Mouse (Mus musculus) ovary, postnatal 14 days (tissue): ENCODE data around the gene Baz2b.

Experiments used
- DNase-seq: peaks from one replicate; pipeline ENCODE4 v3.0.0; 2022; ENCODE audit warnings: low spot score

Gene Baz2b

DNA sequence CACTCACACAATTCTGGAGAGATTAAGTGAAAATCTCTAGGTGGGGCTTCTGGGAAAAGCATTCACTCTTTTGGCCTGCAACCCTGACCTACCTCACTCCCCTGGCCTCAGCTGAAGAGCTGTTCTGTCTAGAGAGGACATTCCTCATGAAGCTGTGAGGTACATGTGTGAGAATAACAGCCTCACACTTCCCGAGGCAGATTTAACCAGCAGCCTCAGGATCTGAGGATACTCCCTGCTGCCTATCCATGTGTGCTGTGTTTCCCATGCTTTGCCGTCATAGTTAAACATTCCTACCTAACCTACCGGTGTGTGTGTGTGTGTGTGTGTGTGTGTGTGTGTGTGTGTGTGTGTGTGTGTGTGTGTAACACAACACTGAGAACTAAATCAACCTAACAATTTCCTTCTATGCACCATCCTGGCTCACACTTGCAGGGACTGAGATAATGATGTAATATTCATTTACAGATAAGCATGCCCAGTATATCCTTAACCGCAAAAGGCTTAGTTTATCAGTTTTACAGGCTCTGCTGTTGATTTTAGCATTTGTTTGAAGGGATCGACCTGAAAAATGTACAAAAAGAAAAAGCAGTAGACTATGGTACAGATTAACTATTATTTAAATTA is 206.5 kb downstream of the Baz2b start:
- DNase-seq, result no peak

DNA sequence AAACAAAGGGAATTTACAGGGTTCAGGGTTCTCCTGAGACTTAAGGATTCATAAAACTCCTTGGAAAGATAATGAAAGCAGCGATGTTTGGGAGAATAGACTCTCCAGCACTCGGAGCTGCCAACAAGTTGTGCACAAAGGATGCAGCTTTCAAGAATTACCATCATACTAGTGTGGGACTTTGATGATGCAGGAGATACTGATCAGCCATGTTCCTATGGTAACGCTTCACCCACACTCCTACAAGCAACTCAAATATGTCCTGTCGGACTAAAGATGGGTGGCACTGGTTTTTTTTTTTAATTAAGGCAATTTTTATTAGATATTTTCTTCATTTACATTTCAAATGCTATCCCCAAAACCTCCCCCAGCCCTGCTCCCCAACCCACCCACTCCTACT is 209.4 kb downstream of the Baz2b start:
- no peak for DNase-seq

DNA sequence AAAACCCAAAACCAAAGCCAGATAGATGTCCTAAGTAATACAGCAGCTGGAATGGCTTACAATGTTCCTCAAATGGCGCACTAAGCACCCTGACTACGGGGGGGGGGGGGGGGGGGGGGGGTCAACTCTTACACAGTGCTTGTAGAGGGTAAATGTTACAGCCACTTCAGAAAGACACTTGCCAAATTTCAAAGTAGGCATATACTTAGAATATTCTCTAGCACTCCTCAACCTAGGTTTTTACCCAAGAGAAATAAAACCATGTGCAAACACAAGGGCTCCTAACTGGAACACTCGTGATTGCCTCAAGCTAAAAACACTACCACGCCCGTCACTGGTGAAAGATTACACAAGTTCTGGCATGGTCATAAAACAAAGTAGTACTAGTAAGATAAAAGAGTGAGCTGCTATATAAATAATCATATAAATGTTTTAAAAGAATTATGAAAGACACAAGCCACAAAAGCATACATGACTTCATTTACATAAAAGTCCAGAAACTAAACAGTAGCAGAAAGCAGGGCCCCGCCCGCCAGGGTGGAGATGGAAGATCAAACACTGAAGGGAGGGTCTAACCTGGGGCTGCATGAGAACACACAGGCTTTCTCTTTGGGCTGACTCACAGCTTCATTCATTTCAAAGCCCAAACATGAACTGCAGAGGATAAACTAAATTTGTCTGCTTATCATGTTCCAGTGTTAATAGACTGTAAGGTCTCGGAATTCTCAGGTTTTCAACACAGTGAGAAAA is 212.0 kb downstream of the Baz2b start:
- DNase-seq, result no peak

DNA sequence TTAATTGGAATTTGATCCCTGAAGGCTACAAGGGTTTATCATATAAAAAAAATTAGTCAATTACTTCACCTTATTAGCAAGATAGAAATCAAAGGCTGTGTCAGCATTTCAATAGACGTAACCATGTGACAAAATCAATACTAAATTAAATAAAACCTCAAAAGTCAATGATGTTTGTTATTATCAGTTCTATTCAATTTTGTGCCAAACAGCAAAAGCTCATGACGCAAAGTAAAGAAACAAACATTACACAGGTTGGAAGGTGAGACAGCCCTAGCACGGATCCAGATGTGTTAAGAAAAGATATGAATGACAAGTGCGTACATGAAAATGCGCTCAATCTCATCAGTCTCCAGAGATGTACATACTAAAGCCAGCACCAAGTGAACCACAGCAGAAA is 212.7 kb downstream of the Baz2b start:
- no peak for DNase-seq

DNA sequence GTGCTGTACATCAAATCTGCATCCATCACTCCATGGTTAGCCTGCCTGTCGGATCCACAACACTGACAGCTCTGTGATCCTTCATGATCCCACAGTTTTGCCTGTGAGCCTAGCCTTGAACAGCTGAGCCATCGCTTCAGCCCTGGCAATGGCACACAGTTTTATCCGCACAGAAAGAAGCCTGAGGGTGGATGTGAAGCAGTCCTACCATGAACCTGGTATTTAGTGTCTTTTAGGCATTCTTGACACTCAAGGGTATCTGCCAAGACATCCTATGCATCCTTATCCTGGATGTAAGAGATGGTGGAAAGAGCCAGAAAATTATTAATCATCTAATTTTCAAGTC is 216.5 kb downstream of the Baz2b start:
- DNase-seq, result no peak

DNA sequence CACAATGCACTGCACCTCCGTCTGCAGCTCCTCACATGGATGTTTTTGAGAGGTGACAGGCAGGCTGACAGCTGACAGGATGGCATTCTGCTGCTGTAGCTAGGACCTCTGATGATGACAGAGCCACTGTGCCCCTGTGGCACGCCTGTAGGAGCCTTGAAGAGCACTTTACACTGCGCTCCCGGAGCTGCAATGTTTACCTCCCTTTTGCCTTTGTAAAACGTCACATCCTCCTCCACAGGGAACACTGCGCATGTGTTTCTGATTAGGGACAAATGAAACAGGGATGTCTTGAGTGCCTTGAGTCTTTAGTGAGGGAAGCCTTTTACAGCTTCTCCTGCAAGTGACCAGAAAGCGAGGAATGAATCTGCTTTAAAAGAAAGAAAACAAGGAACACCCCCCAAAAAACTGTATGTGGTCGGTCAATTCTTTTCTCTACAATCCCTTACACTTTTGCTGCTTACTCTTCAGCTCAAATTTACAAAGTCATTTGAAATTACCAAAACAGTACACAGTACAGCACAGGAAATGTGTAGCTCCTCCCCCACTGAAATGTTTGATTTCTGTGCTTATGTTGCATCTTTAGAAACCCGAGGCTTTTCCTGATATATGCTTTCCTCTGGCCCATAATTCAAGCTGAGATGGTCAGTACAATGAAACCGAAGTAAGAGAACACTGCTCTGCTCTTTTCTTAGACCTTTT is 217.0 kb downstream of the Baz2b start:
- no peak for DNase-seq

DNA sequence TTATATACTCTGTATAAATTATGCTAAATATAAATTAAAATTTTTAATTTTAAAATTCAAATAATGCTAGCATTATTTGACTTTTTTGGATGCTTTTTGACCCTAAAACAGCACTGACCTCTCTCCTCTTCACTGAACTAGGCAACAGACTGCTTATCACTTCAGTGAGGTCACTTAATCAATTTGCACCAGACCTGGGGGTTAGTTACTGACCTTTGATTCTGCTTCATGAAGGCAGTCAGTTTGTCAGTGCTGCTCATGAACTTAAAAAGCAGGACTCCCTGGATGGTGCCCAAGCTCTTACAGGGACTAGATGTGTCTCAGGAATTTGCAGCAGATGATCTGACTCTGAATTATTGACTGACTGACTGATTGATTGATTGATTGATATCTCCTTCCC is 217.9 kb downstream of the Baz2b start:
- DNase-seq, result no peak

DNA sequence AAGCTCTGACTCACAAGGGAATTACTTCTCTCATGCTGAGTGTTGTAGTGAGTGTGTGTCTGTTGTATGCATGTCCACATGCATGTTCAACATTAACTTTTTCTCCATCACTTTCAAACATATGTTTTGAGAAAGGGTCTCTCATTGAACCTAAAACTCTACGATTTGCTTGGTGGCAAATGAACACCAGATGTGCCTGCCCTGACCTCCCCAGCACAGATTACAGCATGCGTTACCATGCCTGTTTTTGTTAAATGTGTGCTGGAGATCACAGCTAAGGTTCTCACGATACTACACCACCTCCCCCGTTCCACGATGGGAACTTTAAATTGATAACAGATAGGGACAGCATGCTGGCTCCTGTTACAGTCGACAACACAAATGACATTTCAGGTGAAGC is 222.1 kb downstream of the Baz2b start:
- no peak for DNase-seq

DNA sequence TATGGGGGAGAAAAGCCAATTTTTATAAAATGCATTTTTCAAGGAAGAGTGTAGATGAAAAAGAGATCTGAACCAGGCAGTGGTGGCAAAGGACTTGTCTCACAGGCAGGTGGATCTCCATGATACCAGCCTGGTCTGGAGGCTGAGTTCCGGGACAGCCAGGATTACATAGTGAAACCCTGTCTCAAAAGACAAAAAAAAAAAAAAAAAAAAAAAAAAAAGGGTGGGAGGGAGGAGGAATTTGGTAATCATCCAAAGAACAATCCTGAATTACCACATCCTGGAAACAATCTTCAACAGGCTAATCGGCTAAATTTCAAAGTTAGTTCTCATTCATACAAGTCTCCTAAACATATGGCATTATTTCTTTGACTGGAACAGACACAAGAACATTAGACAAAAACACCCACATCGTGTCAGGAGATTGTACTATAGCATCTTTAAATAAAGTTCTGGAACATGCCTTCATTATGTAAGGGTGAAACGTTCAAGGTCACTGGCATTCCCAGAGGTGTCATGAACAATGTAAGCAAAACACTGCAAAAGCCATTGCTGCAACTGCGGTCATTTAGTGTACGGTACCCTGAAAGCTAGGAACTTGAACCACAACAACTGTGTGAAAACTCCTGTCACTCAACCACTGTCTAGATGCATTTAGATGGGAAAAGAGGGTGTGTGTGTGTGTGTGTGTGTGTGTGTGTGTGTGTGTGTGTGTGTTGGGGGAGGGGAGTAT is 230.0 kb downstream of the Baz2b start:
- DNase-seq, result no peak

DNA sequence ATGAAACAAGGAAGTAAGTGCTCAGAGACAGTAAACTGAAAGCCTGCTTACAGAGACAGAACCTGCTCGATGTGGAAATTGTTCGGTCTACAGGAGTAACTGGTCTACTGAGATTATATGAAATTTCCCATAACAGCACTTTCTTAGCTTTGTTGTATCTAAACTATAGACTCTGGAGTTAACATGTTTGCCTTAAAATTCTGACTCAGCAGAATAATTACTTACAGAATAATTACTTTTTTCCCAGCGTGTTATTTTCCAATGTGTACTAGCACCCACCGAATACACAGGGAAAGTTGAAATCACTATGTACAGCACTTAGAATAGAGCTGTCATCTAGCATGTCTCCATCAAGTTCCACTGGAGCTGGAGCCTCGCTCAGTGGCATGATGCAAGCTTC is 233.0 kb downstream of the Baz2b start:
- no peak for DNase-seq

DNA sequence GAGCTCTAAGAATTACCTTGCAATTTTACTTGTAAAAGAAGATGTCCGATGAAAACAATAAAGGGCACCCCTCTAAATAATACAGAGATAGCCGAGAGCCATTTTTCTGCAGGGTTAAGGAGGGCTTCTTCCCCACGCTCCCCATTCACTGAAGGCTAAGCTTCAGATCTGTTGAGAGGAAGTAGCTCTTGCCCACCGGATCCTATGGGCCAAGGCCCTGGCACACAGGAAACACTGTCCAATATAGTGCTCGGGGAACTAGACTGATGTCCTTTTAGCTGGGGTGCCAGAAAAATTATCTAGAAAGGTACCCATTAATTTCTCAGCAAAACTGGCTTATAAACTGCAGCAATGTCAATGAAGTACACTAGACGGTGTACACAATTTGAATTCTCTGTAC is 233.9 kb downstream of the Baz2b start:
- DNase-seq, result no peak

DNA sequence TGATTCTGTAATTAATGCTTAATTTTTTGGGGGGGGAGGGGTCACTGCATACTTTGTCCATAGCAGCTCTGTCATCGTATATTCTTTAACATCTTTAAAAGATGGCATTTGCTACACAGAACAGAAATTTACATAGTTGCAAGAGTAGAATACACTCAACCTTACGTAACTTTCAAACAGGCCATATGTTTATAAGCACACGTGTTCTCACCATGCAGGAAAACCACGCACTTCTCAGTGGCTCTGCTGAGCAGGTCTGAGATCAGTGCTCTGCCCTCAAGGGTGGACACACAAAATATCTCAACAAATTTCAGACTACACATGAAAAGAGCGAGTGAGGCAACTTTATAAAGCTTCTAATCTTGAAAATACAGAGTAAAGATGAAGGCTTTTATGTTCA is 235.7 kb downstream of the Baz2b start:
- DNase-seq, result no peak

DNA sequence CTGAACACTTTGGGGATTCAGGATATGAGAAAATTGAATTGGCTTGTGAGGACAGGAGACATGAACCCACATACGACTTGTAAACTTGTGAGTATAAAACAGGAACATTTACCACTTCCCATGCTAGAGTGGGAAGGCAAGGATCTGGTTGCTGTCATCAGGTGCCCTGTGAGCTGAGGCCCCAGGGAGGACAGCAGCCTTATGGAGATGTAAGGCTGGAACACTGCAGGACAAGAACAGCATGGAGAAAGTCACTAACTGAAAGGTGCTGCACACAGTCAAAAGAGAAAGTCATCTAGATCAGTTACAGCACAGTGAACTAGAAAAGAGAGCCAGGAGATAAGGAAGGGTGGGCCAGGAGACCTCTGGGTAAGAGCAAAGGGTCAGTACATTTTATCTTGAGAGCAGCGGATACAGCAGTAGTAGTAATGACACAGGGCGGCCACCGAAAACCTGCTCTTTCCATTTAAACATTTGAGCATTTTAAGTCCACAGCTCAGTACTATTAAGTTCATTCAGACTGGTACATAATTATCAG is 236.5 kb downstream of the Baz2b start:
- DNase-seq, result no peak

DNA sequence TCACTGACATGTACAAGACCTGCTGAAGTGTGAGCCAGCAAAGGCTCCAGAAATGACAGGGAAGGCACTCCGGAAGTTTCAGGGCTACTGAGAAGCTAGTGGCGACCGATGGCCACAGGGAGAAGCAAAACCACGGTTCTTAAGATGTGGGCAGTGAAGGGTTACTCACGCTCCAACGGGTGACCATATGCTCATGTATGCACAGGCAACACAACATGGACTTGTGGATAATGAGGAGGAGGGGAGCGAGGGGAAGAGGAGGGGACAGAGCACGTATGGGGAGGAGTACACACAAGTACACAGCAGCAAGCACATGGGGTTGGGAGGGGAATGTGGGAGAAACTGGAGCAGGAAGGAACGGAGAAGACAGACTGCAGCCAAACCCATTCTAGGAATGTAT is 239.1 kb downstream of the Baz2b start:
- DNase-seq, result no peak

DNA sequence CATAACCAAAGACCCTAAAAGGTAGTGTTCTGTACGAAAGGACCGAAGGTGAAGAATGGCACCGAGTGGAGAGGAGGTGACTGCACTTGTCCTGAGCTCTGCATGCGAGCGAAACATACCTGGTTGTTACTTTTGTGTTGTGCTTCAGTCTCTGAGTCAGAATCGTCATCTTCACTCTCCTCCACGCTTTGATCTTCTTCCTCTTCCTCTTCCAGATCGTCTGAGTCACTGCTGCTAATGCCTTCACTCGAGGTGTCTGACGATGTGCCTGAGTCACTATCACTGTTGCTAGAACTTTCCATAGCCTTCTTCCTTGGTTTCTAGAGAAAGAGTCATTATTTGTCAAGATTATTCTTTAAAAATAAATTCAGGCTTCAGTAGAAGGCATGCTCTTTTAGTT is 240.5 kb downstream of the Baz2b start:
- no peak for DNase-seq

DNA sequence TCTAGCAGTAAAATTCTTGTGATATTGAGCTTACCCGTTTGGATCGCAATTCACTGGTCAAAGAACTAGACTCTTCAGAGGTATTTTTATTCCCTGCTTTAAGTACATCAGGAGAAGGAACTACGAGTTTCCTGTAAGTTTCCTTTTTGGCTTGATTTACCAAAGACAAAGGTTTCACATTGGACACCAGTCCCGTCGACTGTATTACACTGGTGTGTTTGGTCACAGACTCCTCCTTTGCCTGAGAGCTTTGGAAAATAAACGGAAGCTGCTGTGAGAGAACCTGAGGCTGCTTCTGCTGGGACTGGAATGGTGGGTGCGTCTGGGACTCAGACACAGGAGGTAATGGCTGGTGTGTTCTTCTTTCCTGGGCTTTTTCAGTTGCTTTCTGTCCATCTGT is 241.0 kb downstream of the Baz2b start:
- no peak for DNase-seq

DNA sequence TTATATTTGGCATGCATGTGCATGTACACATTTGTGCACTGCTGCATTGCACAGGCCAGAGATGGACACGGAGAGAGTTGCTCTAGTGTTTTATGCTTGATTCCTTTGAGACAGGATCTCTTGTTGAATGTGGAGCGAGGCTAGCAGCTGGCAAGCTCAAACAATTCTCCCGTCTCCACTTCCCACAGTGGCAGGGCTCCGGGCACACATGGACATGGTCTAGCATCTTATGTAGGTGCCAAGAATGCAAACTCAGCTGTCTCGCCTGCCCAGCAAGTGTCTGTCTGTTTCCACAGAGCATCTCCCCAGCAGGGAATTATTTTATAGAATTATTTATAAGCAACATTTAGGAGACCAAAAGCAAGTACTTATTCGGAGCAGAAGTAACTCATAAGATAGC is 243.2 kb downstream of the Baz2b start:
- no peak for DNase-seq

DNA sequence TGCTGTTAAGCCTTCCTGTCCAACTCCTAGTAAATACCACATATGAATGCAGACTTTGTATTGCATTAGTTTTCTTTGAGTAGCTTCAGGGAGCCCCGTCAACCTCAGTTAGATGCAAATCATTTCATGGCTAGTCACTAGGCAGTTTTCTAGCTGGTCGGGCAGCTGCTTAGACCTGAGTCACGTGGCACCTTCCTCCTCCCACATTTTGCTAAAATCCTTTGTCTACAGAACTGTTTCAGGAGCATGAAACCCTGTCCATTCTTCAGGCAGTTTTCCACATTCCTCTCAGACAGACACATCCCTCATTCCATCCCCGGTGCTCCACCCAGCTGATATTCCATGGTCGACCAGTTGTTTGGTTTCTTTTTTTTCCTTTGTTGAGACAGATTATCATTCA is 246.6 kb downstream of the Baz2b start:
- DNase-seq, result no peak

DNA sequence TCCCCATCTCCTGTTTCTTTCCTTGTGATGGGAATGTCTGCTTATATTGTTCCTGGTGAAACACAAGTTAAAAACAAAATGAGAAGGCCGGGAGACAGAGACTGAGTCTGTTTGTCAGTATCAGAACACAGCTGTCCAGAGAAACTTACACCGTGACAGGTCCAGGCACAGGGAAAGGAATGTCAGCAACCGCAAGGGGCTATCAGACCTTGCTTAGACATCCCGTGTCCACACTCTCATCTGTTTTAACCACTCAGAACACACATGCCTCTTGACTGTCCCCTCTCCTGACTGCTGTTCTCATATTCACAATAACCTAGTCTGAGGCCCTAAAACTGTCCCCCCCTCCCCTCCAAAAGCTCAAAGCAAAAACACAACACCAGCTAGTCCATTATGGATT is 247.1 kb downstream of the Baz2b start:
- DNase-seq, result no peak

DNA sequence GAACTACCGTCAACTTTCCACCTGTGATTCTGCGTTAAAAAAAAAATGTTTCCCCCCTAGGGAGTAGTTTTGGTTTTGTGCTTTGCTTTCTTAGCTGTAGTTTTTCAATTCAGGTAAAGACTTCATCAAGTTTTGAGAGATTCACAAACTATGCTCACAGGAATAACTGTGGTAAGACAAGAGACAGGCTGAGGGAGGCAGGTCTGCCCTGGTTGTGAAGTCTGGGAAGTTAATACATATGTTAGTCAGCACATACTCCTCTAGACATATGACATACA is 249.2 kb downstream of the Baz2b start:
- DNase-seq, result no peak

DNA sequence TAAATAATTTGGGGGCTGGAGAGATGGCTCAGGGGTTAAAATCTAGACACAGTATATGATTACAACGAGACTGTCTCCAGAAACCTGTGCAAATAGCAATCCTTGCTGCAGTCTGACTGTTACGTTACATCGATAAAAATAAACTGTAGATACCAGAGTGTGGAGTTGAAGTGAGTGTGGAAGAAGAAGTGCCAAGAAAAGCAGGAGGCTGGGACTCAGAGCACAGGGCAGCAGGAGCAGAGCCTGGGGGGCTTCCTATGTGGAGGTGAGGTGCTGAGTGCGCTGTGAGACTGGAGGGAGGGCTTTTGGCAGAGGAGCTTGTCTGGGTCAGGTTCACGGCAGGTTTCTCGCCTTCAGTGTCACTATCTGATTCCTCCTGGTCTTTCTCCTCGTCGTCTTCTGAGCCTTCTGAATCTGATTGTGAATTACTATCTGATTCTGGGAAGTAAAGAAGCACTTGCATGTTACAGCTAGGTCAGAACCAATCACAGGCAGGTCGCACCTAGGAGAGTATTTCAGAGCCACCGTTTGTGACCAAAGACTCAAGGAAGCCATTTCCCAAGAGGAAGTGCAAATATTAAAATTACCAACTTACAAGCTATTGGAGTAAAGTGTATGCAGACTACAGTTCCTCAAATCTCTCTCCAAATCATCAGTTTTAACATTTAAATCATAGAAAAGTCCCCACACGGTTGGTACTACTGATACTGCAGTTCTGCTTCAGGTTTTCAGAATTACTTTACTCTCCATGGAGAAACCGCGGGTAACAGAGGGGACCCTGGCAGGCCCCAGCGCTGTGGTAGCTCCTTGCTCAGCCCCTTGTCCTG is 249.8 kb downstream of the Baz2b start:
- no peak for DNase-seq

DNA sequence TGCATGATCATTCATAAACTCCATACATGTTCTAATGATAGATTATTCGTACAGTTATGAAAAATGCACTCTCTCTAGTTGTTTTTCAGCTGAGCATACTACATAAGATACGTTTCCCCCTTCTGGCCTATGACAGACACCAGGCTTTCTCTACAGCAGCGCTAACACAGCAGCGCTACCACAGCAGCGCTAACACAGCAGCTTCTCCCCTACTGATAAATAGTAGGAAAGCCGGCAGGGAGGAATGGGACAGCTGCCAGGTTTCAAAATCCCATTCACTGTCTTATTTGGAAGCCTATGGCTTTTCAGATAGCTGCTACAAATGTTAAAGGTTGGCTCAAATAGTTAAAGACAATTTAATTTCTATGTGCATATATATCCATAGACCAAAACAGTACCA is 251.1 kb downstream of the Baz2b start:
- DNase-seq, result no peak
